Comparison of ENCODE assay signal across 2 mouse cellular contexts in genomic region chr8:45163990-45164389, GRCm38 (mm10).
A peak's percentile ranks its signal among the peaks of the same experiment; 100 is the strongest.
DNase-seq lines count a peak whose midpoint lies in the region; TF ChIP-seq lines count a peak whose summit lies in the region.
"Not testable (repeated sequence)": the region's sequence is repeated elsewhere in the genome, so short reads cannot be mapped to it uniquely, and the experiment has no call there.

No protein-coding gene starts in this region.

- H3K9me3 ChIP-seq in MEL (replicated peaks; ENCODE audit: insufficient read depth, low read length): not testable (repeated sequence)

- TF ChIP-seq POLR2A in MEL (IDR thresholded peaks at IDR 0.05; ENCODE audit: control insufficient read depth in 1 of 2, insufficient read depth in 1 of 2, low read depth in 1 of 2, low read length in 2 of 2, poor library complexity in 1 of 2): not testable (repeated sequence)

- H3K79me2 ChIP-seq in MEL (ENCODE audit: control insufficient read depth, insufficient read depth, low read length, poor library complexity): not testable (repeated sequence)

- peak overlapping the region; percentile 27; the same call in 1 of the 2 replicates for H3K27ac ChIP-seq in MEL (ENCODE audit: control insufficient read depth, low read depth, low read length)

- DNase-seq in MEL (ENCODE audit: low read depth, low spot score) (peak; percentile 63), NIH3T3 (ENCODE audit: low read depth) (peak; percentile 22)

- not testable (repeated sequence) for H3K36me3 ChIP-seq in MEL (ENCODE audit: control insufficient read depth in 1 of 2, insufficient read depth in 2 of 2, low read length in 2 of 2)

- peak overlapping the region; percentile 70 for H3K9ac ChIP-seq in MEL (ENCODE audit: control insufficient read depth, low read depth, low read length, poor library complexity, severe bottlenecking)

- H3K4me1 ChIP-seq in MEL (ENCODE audit: control insufficient read depth in 1 of 2, insufficient read depth in 2 of 2, low read length in 2 of 2): not testable (repeated sequence)

- TF ChIP-seq CTCF in MEL (IDR thresholded peaks at IDR 0.05 in 2 of 3, conservative IDR thresholded peaks at IDR 0.05 in 1 of 3; ENCODE audit: control insufficient read depth in 1 of 3, insufficient read depth in 1 of 3, low read depth in 2 of 3, low read length in 3 of 3, poor library complexity in 1 of 3, severe bottlenecking in 1 of 3): not testable (repeated sequence)

- H3K4me3 ChIP-seq in MEL (ENCODE audit: control insufficient read depth in 1 of 2, insufficient read depth in 1 of 2, low read depth in 2 of 2, low read length in 2 of 2): peak overlapping the region; percentile 64 to 79

- TF ChIP-seq RAD21 in MEL (IDR thresholded peaks at IDR 0.05; ENCODE audit: low read depth, low read length): not testable (repeated sequence)

- TF ChIP-seq EP300 in MEL (IDR thresholded peaks at IDR 0.05; ENCODE audit: low read depth in 1 of 2, low read length in 2 of 2): not testable (repeated sequence)

- not testable (repeated sequence) for H3K27me3 ChIP-seq in MEL (ENCODE audit: control insufficient read depth in 1 of 2, insufficient read depth in 2 of 2, low read length in 2 of 2)

TF ChIP-seq in MEL, 35 proteins besides CTCF, POLR2A, EP300 and RAD21:
- 0 out of 2 replicates have a peak, but pooled peaks have one; percentile 28 for TF ChIP-seq ETS1 (IDR thresholded peaks at IDR 0.05; ENCODE audit: low read depth, low read length)
- peak; percentile 52; the same call in 1 of the 2 replicates for TF ChIP-seq MXI1 (IDR thresholded peaks at IDR 0.05; ENCODE audit: low read depth, low read length)
